Mouse (Mus musculus): ENCODE results near the gene Scgb1b19.
"Not testable (repeated sequence)": the region's sequence is repeated elsewhere in the genome, so short reads cannot be mapped to it uniquely, and the experiment has no call there.

Gene Scgb1b19

DNA sequence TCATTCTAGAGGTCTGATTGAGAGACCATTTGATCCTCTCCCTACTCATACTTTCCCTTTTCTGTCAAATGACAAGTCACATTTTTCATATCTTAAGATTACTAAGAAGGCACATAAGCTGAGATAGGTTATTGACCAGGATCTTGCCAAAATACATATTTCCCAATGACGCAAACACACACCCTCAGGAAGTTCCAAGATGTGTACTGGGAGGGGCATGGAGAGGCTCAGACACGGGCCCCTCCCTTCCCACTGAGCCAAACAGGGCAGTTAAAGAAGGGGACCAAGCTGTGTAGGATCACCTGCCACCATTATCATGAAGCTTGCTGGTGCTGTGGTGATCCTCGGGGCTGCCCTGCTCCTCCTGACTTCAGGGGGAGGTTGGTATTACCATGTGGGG lies at the start of gene Scgb1b19:
Gene Scgb1b19, plus strand, starts transcription at position 301 of the 400 bp plus-strand sequence.
- not testable (repeated sequence) for DNase-seq (ENCODE audit: low spot score in 2 of 2)

GRCm38 (mm10) chr7:33280238-33280637 lies 6.9 kb upstream of the Scgb1b19 start, which contains the start of gene Scgb2b19:
TSS of gene Scgb2b19 (minus strand) at chr7:33280338.
- not testable (repeated sequence) for DNase-seq (ENCODE audit: low spot score in 2 of 2)

All from urinary bladder, postnatal 4 days (tissue).